Mouse (Mus musculus) limb, embryonic 11.5 days (tissue): ENCODE measurements around the gene Psmb7. TPM values are rescaled to one million over a fixed set of nuclear protein-coding genes. Genes with fewer than 3 reads are reported as not detected.

ENCODE experiments used
- ATAC-seq: fragments of 200-750 bp; cut with Nextera tagmentation; 2 replicates; pipeline ENCODE4 v1.8.0; 2017; ENCODE audit warnings: low read depth; ENCODE audit not compliant: insufficient number of reproducible peaks, low FRiP score, low TSS enrichment
- DNase-seq: peaks from one replicate; pipeline ENCODE4 v3.0.0-alpha.2; 2015; ENCODE audit warnings: low spot score
- H3K27ac ChIP-seq: fragments of 300-500 bp; sonication (generic); replicated peaks from 2 replicates; pipeline ENCODE4 v1.5.1; 2014; ENCODE audit warnings: low read depth, mild to moderate bottlenecking, low read length
- H3K27me3 ChIP-seq: fragments of 300-500 bp; sonication (generic); 2 replicates; pipeline ENCODE4 v1.6.1; 2014; ENCODE audit warnings: mild to moderate bottlenecking, low read length, mixed read lengths; ENCODE audit not compliant: control insufficient read depth, insufficient read depth
- H3K36me3 ChIP-seq: fragments of 300-500 bp; sonication (generic); 2 replicates; pipeline ENCODE4 v1.6.1; 2014; ENCODE audit warnings: mild to moderate bottlenecking, low read length, moderate library complexity, mixed read lengths; ENCODE audit not compliant: control insufficient read depth, insufficient read depth
- H3K4me1 ChIP-seq: fragments of 300-500 bp; sonication (generic); 2 replicates; pipeline ENCODE4 v1.6.1; 2014; ENCODE audit warnings: low read length, mixed read lengths; ENCODE audit not compliant: control insufficient read depth, insufficient read depth
- H3K4me2 ChIP-seq: fragments of 300-500 bp; sonication (generic); 2 replicates; pipeline ENCODE4 v1.6.1; 2014; ENCODE audit warnings: low read depth, mild to moderate bottlenecking, moderate library complexity; ENCODE audit not compliant: severe bottlenecking
- H3K4me3 ChIP-seq: fragments of 300-500 bp; sonication (generic); 2 replicates; pipeline ENCODE4 v1.5.1; 2014; ENCODE audit warnings: low read depth, low read length
- H3K9ac ChIP-seq: fragments of 300-500 bp; sonication (generic); 2 replicates; pipeline ENCODE4 v1.6.1; 2014; ENCODE audit warnings: mild to moderate bottlenecking, low read length
- H3K9me3 ChIP-seq: fragments of 300-500 bp; sonication (generic); 2 replicates; pipeline ENCODE4 v1.6.1; 2016; ENCODE audit warnings: low read length; ENCODE audit not compliant: control insufficient read depth
- WGBS: fragments of 180-500 bp; shearing (Covaris S2); extraction: QIAGEN DNeasy Blood & Tissue Kit; methylation state at CpG from one replicate; pipeline ENCODE4 v1.1.7; 2014; 5-methylcytosine and 5-hydroxymethylcytosine counted together
- polyA plus RNA-seq: library from polyadenylated mRNA; unstranded; fragments of >200 nt; fragmentation: Nextera tagmentation; extraction: Ambion mirVana; gene quantifications from 2 replicates; pipeline ENCODE4 v1.2.1, GENCODE M21; 2014

Psmb7 gene
- polyA plus RNA-seq, 1 experiment from 2014 or later: 366 TPM

- Histone ChIP-seq H3K4me2 (no peak overlapping the region), H3K9me3 (no peaks in the 10 kb centered on the region), H3K27ac (no peak overlapping the region), H3K36me3 (no peaks in the 10 kb centered on the region), H3K4me1 (peaks cover 5% of the 10 kb centered on the region; the same call in 1 of the 2 replicates), H3K27me3 (no peaks in the 10 kb centered on the region), H3K9ac (no peak overlapping the region), H3K4me3 (no peak overlapping the region)
- 73% methylated on average over 7 of the region's 7 CpGs for WGBS
- no peak for DNase-seq
- ATAC-seq: no peak
Measured at GRCm38 (mm10) chr2:38652098-38652497, 8.2 kb upstream of the Psmb7 start.

GRCm38 (mm10) chr2:38650340-38650739 is 6.5 kb upstream of the Psmb7 start:
- no peak overlapping the region for H3K27ac ChIP-seq
- no peak for ATAC-seq

GRCm38 (mm10) chr2:38647661-38648060 is 3.8 kb upstream of the Psmb7 start:
- Histone ChIP-seq H3K27ac (no peak overlapping the region), H3K36me3 (no peaks in the 10 kb centered on the region), H3K9ac (no peak overlapping the region), H3K27me3 (no peaks in the 10 kb centered on the region), H3K4me3 (no peak overlapping the region), H3K4me2 (no peak overlapping the region), H3K4me1 (peaks cover 3% of the 10 kb centered on the region; the same call in 1 of the 2 replicates), H3K9me3 (no peaks in the 10 kb centered on the region)
- DNase-seq: no peak
- WGBS: 86% methylated on average over 7 of the region's 7 CpGs
- ATAC-seq: no peak

More at GRCm38 (mm10) chr2:38650340-38650739, 6.5 kb upstream of the Psmb7 start:
- H3K4me2 ChIP-seq: no peak overlapping the region
- no peaks in the 10 kb centered on the region for H3K36me3 ChIP-seq
- DNase-seq: no peak
- WGBS: 56% methylated on average over 1 of the region's 1 CpGs
- no peak overlapping the region for H3K9ac ChIP-seq
- no peaks in the 10 kb centered on the region for H3K9me3 ChIP-seq
- peaks cover 5% of the 10 kb centered on the region; the same call in 1 of the 2 replicates for H3K4me1 ChIP-seq
- no peaks in the 10 kb centered on the region for H3K27me3 ChIP-seq
- H3K4me3 ChIP-seq: no peak overlapping the region

DNA sequence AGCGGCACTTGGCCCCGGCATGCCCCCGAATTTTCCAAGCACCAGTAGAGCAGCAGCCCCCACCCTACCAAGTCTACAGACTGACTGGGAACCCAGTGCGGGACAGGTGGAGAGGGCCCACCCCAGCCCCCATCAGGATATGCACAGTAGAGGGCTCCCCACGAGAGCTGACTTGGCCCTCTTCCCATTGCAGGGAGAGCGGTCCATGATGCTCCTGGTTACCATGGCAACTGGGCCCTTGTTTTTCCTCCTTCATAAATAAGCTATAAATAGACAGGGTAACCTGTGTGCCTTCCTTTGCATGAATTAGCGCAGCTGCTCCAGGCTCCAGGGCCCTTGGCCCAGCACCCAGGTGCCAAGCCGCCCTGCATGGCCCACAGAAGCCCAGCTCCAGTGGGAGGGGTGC is 3.3 kb upstream of the Psmb7 start:
- Histone ChIP-seq H3K9me3 (no peaks in the 10 kb centered on the region), H3K4me2 (no peak overlapping the region), H3K27ac (no peak overlapping the region), H3K36me3 (no peaks in the 10 kb centered on the region), H3K27me3 (no peaks in the 10 kb centered on the region), H3K4me1 (0 out of 2 replicates have a peak, but pooled peaks cover 2% of the 10 kb centered on the region), H3K4me3 (no peak overlapping the region), H3K9ac (no peak overlapping the region)
- WGBS: 80% methylated on average over 8 of the region's 8 CpGs
- DNase-seq (no peak), ATAC-seq (no peak)

GRCm38 (mm10) chr2:38645936-38646335 is 2.0 kb upstream of the Psmb7 start:
- 0% methylated on average over 3 of the region's 3 CpGs for WGBS
- Histone ChIP-seq H3K27me3 (no peaks in the 10 kb centered on the region), H3K4me2 (no peak overlapping the region), H3K4me3 (no peak overlapping the region), H3K27ac (no peak overlapping the region), H3K36me3 (peaks cover 4% of the 10 kb centered on the region; the same call in 1 of the 2 replicates), H3K9me3 (no peaks in the 10 kb centered on the region), H3K9ac (no peak overlapping the region), H3K4me1 (0 out of 2 replicates have a peak, but pooled peaks cover 2% of the 10 kb centered on the region)
- peak; percentile 81 for DNase-seq
- ATAC-seq: no peak

GRCm38 (mm10) chr2:38641761-38642160 is 2.1 kb downstream of the Psmb7 start:
- Histone ChIP-seq H3K27me3 (no peaks in the 10 kb centered on the region), H3K4me1 (0 out of 2 replicates have a peak, but pooled peaks cover 2% of the 10 kb centered on the region), H3K4me3 (no peak overlapping the region), H3K27ac (no peak overlapping the region), H3K36me3 (peaks cover 8% of the 10 kb centered on the region; the same call in 1 of the 2 replicates), H3K4me2 (no peak overlapping the region), H3K9me3 (no peaks in the 10 kb centered on the region), H3K9ac (no peak overlapping the region)
- DNase-seq (no peak), ATAC-seq (no peak)
- 86% methylated on average over 1 of the region's 1 CpGs for WGBS

- 77% methylated on average over 4 of the region's 4 CpGs for WGBS
- ATAC-seq (no peak), DNase-seq (no peak)
- Histone ChIP-seq H3K4me2 (no peak overlapping the region), H3K27me3 (no peaks in the 10 kb centered on the region), H3K9me3 (no peaks in the 10 kb centered on the region), H3K4me1 (0 out of 2 replicates have a peak, but pooled peaks cover under 1% of the 10 kb centered on the region), H3K9ac (no peak overlapping the region), H3K27ac (no peak overlapping the region), H3K36me3 (peaks cover 14% of the 10 kb centered on the region; the same call in 1 of the 2 replicates), H3K4me3 (no peak overlapping the region)
Measured at GRCm38 (mm10) chr2:38637716-38638267, 6.1 kb downstream of the Psmb7 start.

- WGBS: 91% methylated on average over 2 of the region's 2 CpGs
- Histone ChIP-seq H3K9ac (no peak overlapping the region), H3K4me1 (no peaks in the 10 kb centered on the region), H3K9me3 (no peaks in the 10 kb centered on the region), H3K27me3 (no peaks in the 10 kb centered on the region), H3K4me3 (no peak overlapping the region), H3K36me3 (peaks cover 23% of the 10 kb centered on the region), H3K4me2 (no peak overlapping the region), H3K27ac (no peak overlapping the region)
- ATAC-seq (no peak), DNase-seq (no peak)
Measured at GRCm38 (mm10) chr2:38630574-38630973, 13.3 kb downstream of the Psmb7 start.

GRCm38 (mm10) chr2:38629451-38629850 is 14.4 kb downstream of the Psmb7 start:
- Histone ChIP-seq H3K4me1 (no peaks in the 10 kb centered on the region), H3K9me3 (no peaks in the 10 kb centered on the region), H3K27ac (no peak overlapping the region), H3K9ac (no peak overlapping the region), H3K4me3 (no peak overlapping the region), H3K4me2 (no peak overlapping the region), H3K36me3 (peaks cover 20% of the 10 kb centered on the region), H3K27me3 (no peaks in the 10 kb centered on the region)
- DNase-seq (no peak), ATAC-seq (no peak)
- 95% methylated on average over 3 of the region's 3 CpGs for WGBS
